Mouse (Mus musculus) spleen, postnatal 36 days (tissue): ENCODE results near the gene Swi5.
"Not testable (repeated sequence)": the region's sequence is repeated elsewhere in the genome, so short reads cannot be mapped to it uniquely, and the experiment has no call there.

Source experiments
- DNase-seq, 2 experiments: peaks; one replicate each; pipeline ENCODE4 v3.0.0; 2022; ENCODE audit warnings: low spot score in 2 of 2, mixed read lengths in 1 of 2

Swi5 gene

GRCm38 (mm10) chr2:32311443-32312317 is 23.8 kb upstream of the Swi5 start:
- DNase-seq: no peak

DNA sequence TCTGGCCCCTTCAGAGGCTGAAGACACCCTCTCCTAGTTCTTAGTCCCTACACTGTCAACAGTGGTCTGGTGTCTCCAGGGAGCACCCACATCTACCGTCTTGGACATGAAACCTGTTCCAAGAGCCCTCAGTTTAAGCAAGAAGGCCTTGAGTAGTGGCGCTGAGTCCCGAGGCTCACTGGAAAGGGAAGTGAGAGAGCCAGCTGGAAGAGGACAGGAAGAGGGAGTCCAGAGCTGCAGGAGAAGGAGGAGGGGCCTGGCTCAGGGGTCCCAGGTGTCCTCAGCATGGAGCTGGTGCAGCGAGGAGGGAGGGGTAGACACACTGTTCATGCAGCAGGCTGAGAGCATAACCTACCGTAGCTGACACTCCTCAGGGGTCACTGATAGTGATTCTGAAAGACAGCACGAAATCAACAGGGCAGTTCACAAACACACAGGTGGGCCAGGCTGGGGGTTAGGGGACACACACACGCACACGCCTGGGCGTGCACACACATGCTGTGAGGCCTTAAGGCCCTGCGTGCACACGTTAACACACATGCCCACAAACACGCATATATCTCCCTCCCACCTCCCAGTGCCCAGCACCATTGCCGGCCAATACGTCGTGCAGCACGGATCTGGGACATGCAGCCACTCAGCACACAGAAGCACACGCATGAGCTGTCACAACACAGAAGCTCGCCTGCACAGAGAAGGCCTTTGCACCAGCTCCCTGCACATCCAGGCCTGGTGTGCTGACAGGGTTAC is 22.4 kb upstream of the Swi5 start:
- no peak for DNase-seq

DNA sequence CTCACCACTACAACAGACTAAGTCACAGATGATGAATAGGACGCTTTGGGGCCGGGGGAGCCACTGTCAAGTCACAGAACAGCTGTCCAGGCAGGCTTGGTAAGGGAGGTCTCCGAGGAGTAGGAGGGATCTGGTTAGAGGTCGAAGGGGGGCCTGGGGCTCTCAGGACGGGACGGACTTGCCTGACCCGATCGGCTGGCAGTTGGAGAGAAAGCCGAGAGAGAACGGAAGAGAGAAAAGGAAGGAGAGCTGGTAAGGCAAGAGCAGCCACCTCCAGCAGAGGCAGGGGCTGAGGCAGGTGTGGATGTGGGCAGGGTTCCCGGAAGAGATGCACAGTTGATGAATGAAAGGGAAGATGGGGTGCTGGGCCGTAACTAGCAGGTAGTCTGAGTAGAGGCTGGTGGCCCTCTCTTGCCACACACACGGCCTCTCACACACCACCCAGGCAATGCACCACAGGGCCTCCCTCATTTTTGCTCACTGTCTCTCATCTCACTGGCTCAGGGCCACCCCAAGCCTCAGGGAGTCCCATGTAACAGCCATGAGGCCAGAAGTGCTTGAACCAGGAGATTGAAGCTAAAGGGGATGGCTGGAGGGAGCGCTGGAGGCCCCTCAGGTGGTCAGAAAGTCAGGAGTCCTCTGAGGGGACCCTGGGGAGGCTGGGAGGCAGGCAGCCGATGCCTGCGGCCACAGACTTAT is 21.1 kb upstream of the Swi5 start:
- DNase-seq: no peak

DNA sequence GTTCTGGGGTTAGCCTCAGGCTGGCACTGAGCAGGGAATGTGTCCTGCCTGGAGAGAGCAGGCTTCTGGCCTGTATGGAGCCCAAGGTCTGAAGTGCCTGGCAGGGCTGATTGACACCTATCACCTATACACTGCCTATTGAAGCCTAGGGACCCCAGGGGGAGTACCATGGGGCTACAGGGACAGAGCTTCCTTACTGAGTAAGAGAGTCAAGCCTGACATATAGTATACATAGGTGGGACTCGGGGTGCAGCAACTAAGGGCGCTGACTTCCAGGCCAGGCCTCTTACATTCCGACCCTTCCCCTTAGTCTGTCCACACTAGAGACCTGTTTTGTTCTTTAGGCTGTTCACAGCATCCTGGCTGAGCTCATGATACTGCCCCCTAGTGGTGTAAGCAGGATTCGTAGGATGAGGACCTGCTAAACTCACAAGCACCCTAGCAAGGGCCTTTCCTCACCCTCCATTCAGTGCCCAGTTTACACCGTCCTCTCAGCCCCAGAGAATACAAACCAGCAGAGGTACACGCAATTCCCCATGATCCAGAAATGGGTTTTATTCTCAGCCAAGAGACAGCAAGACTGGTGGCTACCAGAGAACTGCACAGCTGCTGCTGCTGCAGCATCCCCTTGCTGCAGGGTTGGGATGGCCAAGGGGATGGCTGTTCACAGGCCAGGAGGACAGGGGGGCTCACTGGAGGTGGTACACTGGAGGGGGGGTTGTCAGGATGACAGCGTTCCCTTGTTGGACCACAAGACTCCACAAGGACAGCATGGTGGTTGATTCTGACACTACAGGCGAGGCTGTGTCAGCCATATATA is 20.3 kb upstream of the Swi5 start:
- DNase-seq: peak; percentile 28 to 30

- no peak for DNase-seq
Observed at GRCm38 (mm10) chr2:32307247-32307798, 19.4 kb upstream of the Swi5 start.

DNA sequence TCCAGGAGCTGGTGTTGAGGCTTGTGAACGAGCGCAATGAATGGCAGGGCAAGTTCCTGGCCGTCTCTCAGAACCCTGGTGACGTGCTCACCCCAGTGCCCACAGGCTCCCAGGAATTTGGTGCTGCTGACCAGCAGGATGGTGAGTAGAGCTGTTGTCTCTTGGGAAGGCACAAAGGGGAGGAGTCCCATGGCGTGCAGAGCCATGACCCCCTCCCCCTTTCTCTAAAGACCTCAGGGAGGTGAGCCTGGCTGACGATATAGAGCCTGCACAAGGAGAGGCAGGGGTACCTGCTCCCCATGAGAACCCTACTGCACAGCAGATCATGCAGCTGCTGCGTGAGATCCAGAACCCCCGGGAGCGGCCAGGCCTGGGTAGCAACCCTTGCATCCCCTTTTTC is 18.3 kb upstream of the Swi5 start:
- DNase-seq: no peak

DNA sequence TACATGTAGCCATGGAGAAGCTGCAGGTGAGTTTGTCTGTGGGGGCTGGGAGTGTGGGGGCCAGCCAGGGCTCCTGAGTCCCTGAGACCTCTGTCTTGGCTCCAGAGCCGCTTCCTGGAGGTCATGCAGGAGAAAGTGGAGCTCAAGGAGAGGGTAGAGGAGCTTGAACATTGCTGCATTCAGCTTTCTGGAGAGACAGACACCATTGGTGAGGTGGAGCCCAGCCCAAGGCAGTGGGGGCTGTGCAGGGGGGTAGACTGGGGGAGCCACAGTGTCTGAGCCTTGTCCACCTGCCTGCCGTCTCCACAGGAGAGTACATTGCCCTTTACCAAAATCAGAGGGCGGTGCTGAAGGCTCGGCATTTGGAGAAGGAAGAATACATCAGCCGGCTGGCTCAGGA is 17.8 kb upstream of the Swi5 start:
- DNase-seq: no peak

DNA sequence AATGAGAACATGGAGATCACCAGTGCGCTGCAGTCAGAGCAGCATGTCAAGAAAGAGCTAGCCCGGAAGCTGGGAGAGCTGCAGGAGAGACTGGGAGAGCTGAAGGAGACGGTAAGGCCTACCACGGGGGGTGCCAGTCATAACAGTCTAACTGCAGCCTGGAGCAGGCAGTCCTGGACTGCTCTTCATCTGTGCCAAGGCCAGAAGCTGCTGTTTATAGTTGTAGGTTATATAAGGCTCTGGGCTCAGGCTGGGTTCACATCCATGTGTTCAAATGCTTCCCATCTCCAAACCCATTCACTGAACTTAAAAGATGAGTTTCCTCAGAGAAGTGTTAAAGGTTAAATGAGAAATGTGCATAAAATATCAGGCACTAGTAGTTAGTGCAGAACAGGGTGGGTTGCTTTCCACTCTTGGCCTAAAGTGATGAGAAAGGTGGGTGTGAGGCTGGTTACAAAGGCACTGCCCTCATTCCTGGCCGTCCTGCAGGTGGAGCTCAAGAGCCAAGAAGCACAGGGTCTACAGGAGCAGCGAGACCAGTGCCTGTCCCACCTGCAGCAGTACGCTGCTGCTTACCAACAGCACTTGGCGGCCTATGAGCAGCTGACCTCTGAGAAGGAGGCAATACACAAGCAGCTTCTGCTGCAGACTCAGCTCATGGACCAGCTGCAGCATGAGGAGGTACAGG is 16.4 kb upstream of the Swi5 start:
- DNase-seq: peak; percentile 27 to 31

GRCm38 (mm10) chr2:32302952-32303351 is 15.1 kb upstream of the Swi5 start:
- no peak for DNase-seq

DNA sequence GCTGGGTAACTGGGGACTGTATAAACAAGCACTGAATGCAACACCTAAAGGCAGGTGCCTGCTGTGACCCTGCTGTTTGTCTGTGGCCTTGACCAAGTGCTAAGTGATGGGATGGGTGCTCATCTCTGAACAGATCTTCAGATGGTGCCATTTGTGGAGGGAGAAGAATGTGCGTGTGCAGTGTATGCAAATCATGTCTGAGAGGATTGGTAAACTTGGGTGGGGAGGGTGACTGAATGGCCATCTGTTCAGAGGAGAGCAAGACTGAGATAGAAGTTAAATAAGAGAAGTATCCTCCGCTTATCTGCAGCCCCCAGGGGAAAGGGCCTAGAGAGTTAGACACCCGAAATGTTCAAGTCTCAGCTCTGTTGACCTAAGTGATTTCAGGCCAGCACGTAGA is 11.6 kb upstream of the Swi5 start:
- no peak for DNase-seq

GRCm38 (mm10) chr2:32295842-32296241 is 8.0 kb upstream of the Swi5 start:
- DNase-seq: not testable (repeated sequence)

GRCm38 (mm10) chr2:32295285-32295684 is 7.4 kb upstream of the Swi5 start:
- no peak for DNase-seq

GRCm38 (mm10) chr2:32294348-32294747 is 6.5 kb upstream of the Swi5 start:
- no peak for DNase-seq

DNA sequence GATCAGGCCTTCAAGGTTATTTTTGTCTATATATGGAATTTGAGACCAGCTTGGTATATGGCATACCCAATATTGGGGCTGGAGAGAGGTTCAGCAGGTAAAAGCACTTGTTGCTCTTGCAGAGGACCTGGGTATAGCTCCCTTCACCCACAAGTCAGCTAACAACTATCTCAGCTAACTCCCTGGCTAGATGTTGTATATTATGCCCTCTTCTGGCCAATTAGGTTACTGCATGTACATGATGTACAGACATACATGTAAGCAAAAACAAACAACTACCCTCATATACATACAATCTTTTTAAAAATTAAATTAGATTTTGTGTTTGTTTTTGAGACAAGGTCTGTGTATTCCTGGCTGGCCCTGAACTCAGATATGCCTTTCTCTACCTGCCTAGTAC is 1.7 kb upstream of the Swi5 start:
- DNase-seq: peak; percentile 20 to 63

- no peak for DNase-seq
Observed at GRCm38 (mm10) chr2:32288371-32288931, 576 bp upstream of the Swi5 start.

DNA sequence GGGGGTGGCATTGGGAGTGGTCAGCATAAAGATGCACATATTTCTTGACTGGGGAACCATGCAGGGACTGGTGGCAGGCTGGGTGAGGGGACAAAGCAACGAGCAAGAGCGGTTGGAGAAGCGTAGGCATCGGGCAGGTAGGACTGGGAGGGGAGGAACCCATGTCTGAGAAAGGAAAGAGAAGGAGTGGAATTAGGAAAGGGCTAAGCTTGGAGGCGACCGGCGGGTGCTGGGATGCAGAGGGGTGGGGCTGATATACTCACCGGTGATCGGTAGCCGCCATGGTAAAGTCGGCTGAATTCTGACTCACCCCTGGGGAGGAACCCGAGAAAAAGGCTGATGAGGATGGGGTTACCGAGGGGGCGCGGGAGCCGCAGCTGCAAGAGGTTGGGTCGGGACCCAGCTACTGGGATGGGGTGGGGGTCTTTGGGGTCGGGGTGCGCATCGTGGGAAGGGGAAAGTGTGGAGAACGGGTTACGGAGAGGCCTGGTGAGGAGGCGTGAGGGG is 488 bp downstream of the Swi5 start, which contains the start of gene Golga2:
TSS of gene Golga2 (plus strand) at position 51 of the 507 bp plus-strand sequence.
- peak; percentile 12 to 32 for DNase-seq

DNA sequence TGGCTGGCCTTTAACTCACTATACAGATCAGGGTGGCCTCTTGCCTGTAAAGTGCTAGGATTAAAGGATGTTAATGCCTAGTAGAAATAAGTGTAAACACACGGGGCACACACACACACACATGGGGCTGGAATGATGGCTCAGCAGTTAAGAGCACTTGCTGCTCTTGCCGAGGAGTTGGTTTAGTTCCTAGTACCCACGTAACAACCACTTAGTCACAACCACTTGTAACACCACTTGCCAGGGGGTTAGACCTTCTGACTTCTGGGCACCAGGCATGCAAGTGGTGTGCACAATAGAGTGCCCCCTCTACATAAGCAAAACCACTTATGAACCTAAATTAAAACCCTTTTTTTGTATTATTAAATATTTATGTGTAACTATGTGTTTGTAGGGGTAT is 3.9 kb downstream of the Swi5 start:
- DNase-seq: no peak

- DNase-seq: peak; percentile 52 to 59
Observed at GRCm38 (mm10) chr2:32282727-32283126, 5.1 kb downstream of the Swi5 start.

GRCm38 (mm10) chr2:32282289-32282688 is 5.6 kb downstream of the Swi5 start:
- DNase-seq: no peak

- DNase-seq: no peak
Observed at GRCm38 (mm10) chr2:32275823-32276222, 12.1 kb downstream of the Swi5 start.
